Comparison of ENCODE assay signal across 7 mouse cellular contexts in the genomic region with DNA sequence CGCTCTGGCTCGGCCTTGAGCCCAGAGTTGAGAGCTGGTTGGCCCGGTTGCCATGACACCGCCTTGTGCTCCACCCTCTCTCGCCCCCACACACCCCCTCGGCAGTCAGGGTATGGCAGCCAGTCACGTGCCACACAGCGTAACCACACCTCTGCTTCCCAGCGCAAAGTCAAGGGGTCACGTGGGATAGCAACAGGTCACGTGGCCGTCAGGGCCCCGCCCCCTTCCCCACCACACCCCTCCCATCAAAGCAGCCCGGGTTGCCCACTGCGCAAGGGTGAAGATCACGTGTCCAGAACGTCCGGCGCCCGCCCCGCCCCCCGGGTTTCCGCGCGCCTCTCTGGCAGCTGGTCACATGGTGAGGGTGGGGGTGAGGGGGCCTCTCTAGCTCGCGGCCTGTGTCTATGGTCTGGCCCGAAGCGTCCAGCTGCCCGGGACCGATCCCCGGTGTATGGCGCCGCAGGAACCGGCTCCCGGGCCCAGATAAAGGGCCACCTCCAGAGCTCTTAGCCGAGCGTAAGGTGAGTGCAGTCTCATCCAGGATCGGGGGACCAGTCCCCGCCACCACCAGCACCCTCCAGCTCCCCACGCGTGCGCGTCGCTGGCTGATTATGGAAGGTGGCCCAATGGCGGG. TPM values are rescaled to one million over a fixed set of nuclear protein-coding genes. Genes with fewer than 3 reads are reported as not detected.
DNase-seq lines count a peak whose midpoint lies in the region; ATAC-seq lines count a peak whose summit lies in the region.

A gene (plus strand): TSS at position 296 of the 634 bp plus-strand sequence.

- no peaks in the 10 kb centered on the region for H3K9me3 ChIP-seq in intestine, embryonic 16.5 days (ENCODE audit: control insufficient read depth, low read length)
- no peaks in the 10 kb centered on the region for H3K9me3 ChIP-seq in midbrain, embryonic 11.5 days (ENCODE audit: control insufficient read depth, low read length)

- DNase-seq in adrenal gland, adult 8-10 months: peak; percentile 98
- DNase-seq in embryo, embryonic 9.5 days (ENCODE audit: extremely low spot score): peak; percentile 100
- DNase-seq in gastrocnemius, postnatal 4 days (ENCODE audit: low spot score in 2 of 2): peak; percentile 99
- DNase-seq in left cerebral cortex, postnatal 36 days (ENCODE audit: low spot score in 2 of 2): peak; percentile 99 to 100
- peak; percentile 100 for DNase-seq in midbrain, embryonic 11.5 days (ENCODE audit: low spot score, missing footprints)
- DNase-seq in skeletal muscle tissue, adult 2 months (ENCODE audit: low read depth, low spot score): peak; percentile 99

- WGBS in intestine, embryonic 16.5 days: under 1% methylated on average over 46 of the region's 46 CpGs
- WGBS in midbrain, embryonic 11.5 days: under 1% methylated on average over 46 of the region's 46 CpGs

- peak within 1 kb of the TSS; percentile 73 for H3K4me3 ChIP-seq in intestine, embryonic 16.5 days (ENCODE audit: low read length)
- H3K4me3 ChIP-seq in midbrain, embryonic 11.5 days (ENCODE audit: low read depth, low read length): peak within 1 kb of the TSS; percentile 65

- intact Hi-C loops in left cerebral cortex, postnatal 36 days (cut with DNase I): no loop called here

- peak within 1 kb of the TSS; percentile 65 for H3K4me2 ChIP-seq in intestine, embryonic 16.5 days (ENCODE audit: low read depth, low read length)
- peak within 1 kb of the TSS; percentile 77 for H3K4me2 ChIP-seq in midbrain, embryonic 11.5 days

- no peaks in the 10 kb centered on the region for H3K27me3 ChIP-seq in intestine, embryonic 16.5 days (replicated peaks; ENCODE audit: control insufficient read depth, insufficient read depth, low read length)
- H3K27me3 ChIP-seq in midbrain, embryonic 11.5 days (ENCODE audit: control insufficient read depth, insufficient read depth, low read length): no peaks in the 10 kb centered on the region; the same call in 1 of the 2 replicates

- peaks cover 32% of the 10 kb centered on the region for H3K4me1 ChIP-seq in intestine, embryonic 16.5 days (ENCODE audit: control insufficient read depth, insufficient read depth, low read length)
- H3K4me1 ChIP-seq in midbrain, embryonic 11.5 days (ENCODE audit: control insufficient read depth, insufficient read depth, low read length): peaks cover 27% of the 10 kb centered on the region

- peak within 1 kb of the TSS; percentile 81 for H3K27ac ChIP-seq in intestine, embryonic 16.5 days (ENCODE audit: low read length)
- peak within 1 kb of the TSS; percentile 82 for H3K27ac ChIP-seq in midbrain, embryonic 11.5 days (ENCODE audit: low read depth, low read length)

- ATAC-seq in intestine, embryonic 16.5 days: peak; percentile 88
- ATAC-seq in midbrain, embryonic 11.5 days (ENCODE audit: low FRiP score): peak; percentile 93

- peaks cover 21% of the 10 kb centered on the region for H3K36me3 ChIP-seq in intestine, embryonic 16.5 days (ENCODE audit: control insufficient read depth, insufficient read depth, low read length)
- H3K36me3 ChIP-seq in midbrain, embryonic 11.5 days (ENCODE audit: control insufficient read depth, insufficient read depth, low read length): peaks cover 32% of the 10 kb centered on the region

- H3K9ac ChIP-seq in intestine, embryonic 16.5 days (ENCODE audit: low read depth, low read length): peak within 1 kb of the TSS; percentile 87
- H3K9ac ChIP-seq in midbrain, embryonic 11.5 days (ENCODE audit: low read length): peak within 1 kb of the TSS; percentile 100

RNA-seq across cellular contexts. Expression of the gene that starts here (rescaled TPM):
- total RNA-seq in adrenal gland, adult 8-10 months (2022): 100 to 1,000 TPM; 197 to 246 (median 230) TPM
- total RNA-seq in gastrocnemius, postnatal 4 days (2021): 100 to 1,000 TPM; 225 to 253 TPM
- 1,474 and 1,595 TPM in 2 replicates for polyA plus RNA-seq in intestine, embryonic 16.5 days (2015; fragmentation: Nextera tagmentation; extraction: Ambion mirVana)
- total RNA-seq in left cerebral cortex, postnatal 36 days (2021): 10 to 100 TPM; 76.9 to 88.1 TPM
- polyA plus RNA-seq in midbrain, embryonic 11.5 days (2014; fragmentation: Nextera tagmentation; extraction: Ambion mirVana): 2,818 and 2,848 TPM in 2 replicates

Comparison
In these comparisons a context has a peak if more than half of its experiments do, and no peak if none do; other contexts are left out.
1. Peak in every context shown above with its lines: DNase-seq, ATAC-seq, H3K4me3 ChIP-seq and H3K27ac ChIP-seq.